Mouse (Mus musculus): Measurements from ENCODE around the gene Asb14. TPM values are rescaled to one million over a fixed set of nuclear protein-coding genes. Genes with fewer than 3 reads are reported as not detected.
"Not testable (repeated sequence)": the region's sequence is repeated elsewhere in the genome, so short reads cannot be mapped to it uniquely, and the experiment has no call there.

Gene Asb14
- polyA plus RNA-seq, 1 experiment, result not detected

DNA sequence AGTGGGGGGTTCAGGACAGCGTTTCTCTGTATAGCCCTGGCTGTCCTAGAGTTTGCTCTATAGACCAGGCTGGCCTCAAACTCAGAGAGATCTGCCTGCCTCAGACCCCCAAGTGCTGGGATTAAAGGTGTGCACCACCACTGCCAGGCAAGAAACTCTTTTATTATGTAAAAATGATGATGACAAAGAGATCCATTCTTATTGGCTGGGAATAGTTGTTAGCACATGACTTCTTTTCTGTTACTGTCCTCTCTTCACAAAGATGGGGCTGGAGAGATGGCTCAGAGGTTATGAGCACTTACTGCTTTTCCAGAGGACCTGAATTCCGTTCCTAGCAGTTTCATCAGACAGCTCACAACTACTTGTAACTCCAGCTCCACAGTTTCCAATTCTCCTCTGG lies 14.4 kb upstream of the Asb14 start:
- Histone ChIP-seq H3K27me3 (ENCODE audit: control insufficient read depth, insufficient read depth, low read length) (no peaks in the 10 kb centered on the region), H3K4me3 (ENCODE audit: low read depth, low read length) (no peak overlapping the region), H3K4me1 (ENCODE audit: control insufficient read depth, insufficient read depth, insufficient read length, low read length) (peaks cover 4% of the 10 kb centered on the region; the same call in 1 of the 2 replicates), H3K36me3 (ENCODE audit: control insufficient read depth, insufficient read depth, low read length) (no peaks in the 10 kb centered on the region), H3K27ac (ENCODE audit: insufficient read depth, low read depth, low read length) (no peak overlapping the region)
- TF ChIP-seq CTCF (IDR thresholded peaks at IDR 0.05; ENCODE audit: extremely low read depth, insufficient read length, insufficient replicate concordance, low read depth, low read length) (no peak), POLR2A (IDR thresholded peaks at IDR 0.05; ENCODE audit: low read depth, low read length) (no peak)
- 75% methylated on average over 2 of the region's 2 CpGs for WGBS

DNA sequence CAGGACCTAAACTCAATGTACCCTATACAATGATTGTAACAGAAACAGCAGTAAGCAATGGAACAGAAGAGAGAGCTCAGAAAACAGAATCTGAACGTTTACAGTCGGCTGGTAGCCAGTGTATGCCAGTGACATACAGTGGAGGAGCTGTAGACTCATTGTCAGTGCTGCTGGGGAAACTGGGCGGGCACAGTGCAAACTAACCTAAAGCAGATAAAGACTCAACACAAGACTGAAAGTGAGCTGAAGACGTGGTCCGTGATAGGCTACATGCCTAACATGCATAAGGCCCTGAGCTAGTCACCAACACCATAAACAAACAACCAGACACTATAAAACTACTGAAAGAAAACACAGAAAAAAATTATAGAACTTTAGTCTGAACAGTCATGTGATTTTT lies 12.7 kb upstream of the Asb14 start:
- Histone ChIP-seq H3K36me3 (ENCODE audit: control insufficient read depth, insufficient read depth, low read length) (no peaks in the 10 kb centered on the region), H3K4me1 (ENCODE audit: control insufficient read depth, insufficient read depth, insufficient read length, low read length) (peaks cover 6% of the 10 kb centered on the region; the same call in 1 of the 2 replicates), H3K27ac (ENCODE audit: insufficient read depth, low read depth, low read length) (no peak overlapping the region), H3K4me3 (ENCODE audit: low read depth, low read length) (no peak overlapping the region), H3K27me3 (ENCODE audit: control insufficient read depth, insufficient read depth, low read length) (no peaks in the 10 kb centered on the region)
- WGBS, result 50% methylated on average over 5 of the region's 5 CpGs
- TF ChIP-seq CTCF (IDR thresholded peaks at IDR 0.05; ENCODE audit: extremely low read depth, insufficient read length, insufficient replicate concordance, low read depth, low read length), result no peak
- TF ChIP-seq POLR2A (IDR thresholded peaks at IDR 0.05; ENCODE audit: low read depth, low read length), result no peak

GRCm38 (mm10) chr14:26887244-26887643 lies 7.1 kb upstream of the Asb14 start:
- Histone ChIP-seq H3K27me3 (ENCODE audit: control insufficient read depth, insufficient read depth, low read length) (no peaks in the 10 kb centered on the region), H3K4me3 (ENCODE audit: low read depth, low read length) (no peak overlapping the region), H3K36me3 (ENCODE audit: control insufficient read depth, insufficient read depth, low read length) (no peaks in the 10 kb centered on the region), H3K27ac (ENCODE audit: insufficient read depth, low read depth, low read length) (no peak overlapping the region), H3K4me1 (ENCODE audit: control insufficient read depth, insufficient read depth, insufficient read length, low read length) (peaks cover 6% of the 10 kb centered on the region; the same call in 1 of the 2 replicates)
- no peak for TF ChIP-seq CTCF (IDR thresholded peaks at IDR 0.05; ENCODE audit: extremely low read depth, insufficient read length, insufficient replicate concordance, low read depth, low read length)
- TF ChIP-seq POLR2A (IDR thresholded peaks at IDR 0.05; ENCODE audit: low read depth, low read length), result no peak
- 30% methylated on average over 3 of the region's 3 CpGs for WGBS

DNA sequence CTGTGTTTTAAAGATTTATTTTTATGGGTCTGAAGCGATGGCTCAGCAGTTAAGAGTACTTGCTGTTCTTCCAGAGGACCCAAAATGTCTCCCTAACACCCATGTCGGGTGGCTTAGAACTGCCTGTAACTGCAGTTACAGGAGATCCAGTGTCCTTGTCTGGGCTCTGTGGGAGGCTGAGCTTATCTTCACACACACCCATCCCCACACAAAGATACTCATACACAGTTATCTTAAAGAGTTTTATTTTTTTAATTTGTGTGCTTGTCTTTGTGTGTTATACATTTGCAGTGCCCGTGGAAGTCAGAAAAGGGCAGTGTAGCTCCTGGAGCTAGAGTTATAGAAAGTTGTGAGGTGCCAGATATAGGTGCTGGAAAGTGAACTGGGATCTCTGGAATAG lies 3.6 kb upstream of the Asb14 start:
- no peaks in the 10 kb centered on the region for H3K27me3 ChIP-seq (ENCODE audit: control insufficient read depth, insufficient read depth, low read length)
- TF ChIP-seq POLR2A (IDR thresholded peaks at IDR 0.05; ENCODE audit: low read depth, low read length), result no peak
- TF ChIP-seq CTCF (IDR thresholded peaks at IDR 0.05; ENCODE audit: extremely low read depth, insufficient read length, insufficient replicate concordance, low read depth, low read length), result no peak

DNA sequence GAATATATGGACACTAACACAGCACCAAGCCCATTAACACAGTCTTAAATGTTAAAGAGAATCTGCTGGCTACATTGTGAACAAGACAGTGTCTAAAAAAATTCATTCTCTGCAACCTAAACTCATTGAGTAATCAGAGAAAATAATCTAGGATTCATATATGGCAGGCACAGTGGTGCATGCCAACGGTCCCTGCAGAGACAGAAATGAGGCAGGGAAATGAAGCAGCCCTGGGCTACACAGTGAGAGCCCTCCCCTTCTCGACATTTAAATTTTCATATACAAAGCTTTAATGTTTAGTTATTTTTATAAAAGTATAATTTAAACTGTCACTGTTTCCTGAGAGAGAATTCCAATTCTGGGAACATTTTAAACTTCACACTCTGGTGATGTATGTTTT lies 5.1 kb downstream of the Asb14 start:
- no peak overlapping the region for H3K4me3 ChIP-seq (ENCODE audit: low read depth, low read length)
- TF ChIP-seq CTCF (IDR thresholded peaks at IDR 0.05; ENCODE audit: extremely low read depth, insufficient read length, insufficient replicate concordance, low read depth, low read length), result no peak
- no peak for TF ChIP-seq POLR2A (IDR thresholded peaks at IDR 0.05; ENCODE audit: low read depth, low read length)
- H3K36me3 ChIP-seq (ENCODE audit: control insufficient read depth, insufficient read depth, low read length), result no peaks in the 10 kb centered on the region
- WGBS, result 76% methylated on average over 2 of the region's 2 CpGs
- H3K27me3 ChIP-seq (ENCODE audit: control insufficient read depth, insufficient read depth, low read length), result no peaks in the 10 kb centered on the region
- H3K27ac ChIP-seq (ENCODE audit: insufficient read depth, low read depth, low read length), result no peak overlapping the region
- no peaks in the 10 kb centered on the region for H3K4me1 ChIP-seq (ENCODE audit: control insufficient read depth, insufficient read depth, insufficient read length, low read length)

More for the DNA sequence above, 3.6 kb upstream of the Asb14 start:
- WGBS, result 80% methylated on average over 3 of the region's 3 CpGs
- H3K27ac ChIP-seq (ENCODE audit: insufficient read depth, low read depth, low read length), result no peak overlapping the region
- H3K4me3 ChIP-seq (ENCODE audit: low read depth, low read length), result no peak overlapping the region
- H3K36me3 ChIP-seq (ENCODE audit: control insufficient read depth, insufficient read depth, low read length), result no peaks in the 10 kb centered on the region
- peaks cover 6% of the 10 kb centered on the region; the same call in 1 of the 2 replicates for H3K4me1 ChIP-seq (ENCODE audit: control insufficient read depth, insufficient read depth, insufficient read length, low read length)

DNA sequence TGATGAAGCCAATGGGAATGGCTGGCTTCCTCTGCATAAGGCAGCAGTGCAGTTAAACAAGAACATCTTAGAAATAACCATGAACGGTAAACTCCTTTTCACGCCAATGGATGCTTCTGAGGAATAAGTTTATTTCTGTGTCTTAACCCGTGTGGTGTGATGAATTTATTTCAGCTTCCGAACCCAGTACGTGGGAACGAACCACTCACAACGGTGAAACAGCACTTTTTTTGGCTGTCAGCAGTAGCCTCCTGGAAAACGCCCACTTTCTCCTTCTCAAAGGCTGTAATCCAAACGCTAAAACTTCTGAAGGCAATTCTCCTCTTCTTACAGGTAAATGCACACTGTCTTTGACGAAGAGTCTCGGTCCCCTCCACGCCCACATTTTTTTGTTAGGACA lies 6.5 kb downstream of the Asb14 start:
- no peak overlapping the region for H3K4me3 ChIP-seq (ENCODE audit: low read depth, low read length)
- H3K4me1 ChIP-seq (ENCODE audit: control insufficient read depth, insufficient read depth, insufficient read length, low read length), result no peaks in the 10 kb centered on the region
- H3K36me3 ChIP-seq (ENCODE audit: control insufficient read depth, insufficient read depth, low read length), result no peaks in the 10 kb centered on the region
- TF ChIP-seq POLR2A (IDR thresholded peaks at IDR 0.05; ENCODE audit: low read depth, low read length), result no peak
- no peak for TF ChIP-seq CTCF (IDR thresholded peaks at IDR 0.05; ENCODE audit: extremely low read depth, insufficient read length, insufficient replicate concordance, low read depth, low read length)
- WGBS, result 76% methylated on average over 12 of the region's 12 CpGs
- no peak overlapping the region for H3K27ac ChIP-seq (ENCODE audit: insufficient read depth, low read depth, low read length)
- H3K27me3 ChIP-seq (ENCODE audit: control insufficient read depth, insufficient read depth, low read length), result no peaks in the 10 kb centered on the region

DNA sequence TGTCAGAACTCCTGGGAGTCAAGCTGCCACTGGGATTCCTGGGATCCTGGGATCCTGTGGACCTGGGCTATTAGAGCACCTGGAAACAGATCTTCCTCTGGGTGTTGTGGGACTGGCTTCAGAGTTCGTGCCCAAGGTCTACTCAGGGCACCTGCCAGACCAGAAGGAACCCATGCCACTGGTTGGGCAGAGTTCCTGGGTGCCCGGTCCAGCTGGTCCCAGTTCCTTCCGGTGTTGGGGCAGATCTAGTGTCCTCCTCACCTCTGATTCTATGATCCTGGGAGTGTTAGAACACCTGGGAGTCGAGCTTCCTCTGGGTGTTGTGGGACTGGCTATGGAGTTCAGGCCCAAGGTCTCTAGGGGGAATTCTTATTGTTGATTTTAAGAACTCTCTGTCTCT lies 13.0 kb downstream of the Asb14 start:
- Histone ChIP-seq H3K36me3 (ENCODE audit: control insufficient read depth, insufficient read depth, low read length) (no peaks in the 10 kb centered on the region), H3K4me1 (ENCODE audit: control insufficient read depth, insufficient read depth, insufficient read length, low read length) (no peaks in the 10 kb centered on the region), H3K27ac (ENCODE audit: insufficient read depth, low read depth, low read length) (no peak overlapping the region), H3K27me3 (ENCODE audit: control insufficient read depth, insufficient read depth, low read length) (no peaks in the 10 kb centered on the region), H3K4me3 (ENCODE audit: low read depth, low read length) (no peak overlapping the region)
- TF ChIP-seq CTCF (IDR thresholded peaks at IDR 0.05; ENCODE audit: extremely low read depth, insufficient read length, insufficient replicate concordance, low read depth, low read length) (no peak), POLR2A (IDR thresholded peaks at IDR 0.05; ENCODE audit: low read depth, low read length) (no peak)
- 73% methylated on average over 4 of the region's 4 CpGs for WGBS

- H3K4me1 ChIP-seq (ENCODE audit: control insufficient read depth, insufficient read depth, insufficient read length, low read length); H3K27me3 ChIP-seq (ENCODE audit: control insufficient read depth, insufficient read depth, low read length); H3K27ac ChIP-seq (ENCODE audit: insufficient read depth, low read depth, low read length); H3K36me3 ChIP-seq (ENCODE audit: control insufficient read depth, insufficient read depth, low read length); H3K4me3 ChIP-seq (ENCODE audit: low read depth, low read length): not testable (repeated sequence)
- WGBS, result 61% methylated on average over 9 of the region's 9 CpGs
Observed at GRCm38 (mm10) chr14:26910461-26910860, 16.1 kb downstream of the Asb14 start.
